Mouse (Mus musculus): ENCODE results near the gene Rgs17.

- TF ChIP-seq CTCF (IDR thresholded peaks at IDR 0.05; ENCODE audit: borderline replicate concordance, control insufficient read depth, extremely low read depth, insufficient read depth, low read length, poor library complexity) (no peak), POLR2A (IDR thresholded peaks at IDR 0.05; ENCODE audit: control insufficient read depth, extremely low read depth, insufficient read depth, low read length, poor library complexity) (no peak)
Measured at GRCm38 (mm10) chr10:5871081-5871480, 51.1 kb downstream of the Rgs17 start.
